Mouse (Mus musculus): ENCODE data around the gene Adora1. TPM values are rescaled to one million over a fixed set of nuclear protein-coding genes. Genes with fewer than 3 reads are reported as not detected.

Adora1 gene
- polyA plus RNA-seq, 2 experiments, result 1.4 to 2.0 TPM

DNA sequence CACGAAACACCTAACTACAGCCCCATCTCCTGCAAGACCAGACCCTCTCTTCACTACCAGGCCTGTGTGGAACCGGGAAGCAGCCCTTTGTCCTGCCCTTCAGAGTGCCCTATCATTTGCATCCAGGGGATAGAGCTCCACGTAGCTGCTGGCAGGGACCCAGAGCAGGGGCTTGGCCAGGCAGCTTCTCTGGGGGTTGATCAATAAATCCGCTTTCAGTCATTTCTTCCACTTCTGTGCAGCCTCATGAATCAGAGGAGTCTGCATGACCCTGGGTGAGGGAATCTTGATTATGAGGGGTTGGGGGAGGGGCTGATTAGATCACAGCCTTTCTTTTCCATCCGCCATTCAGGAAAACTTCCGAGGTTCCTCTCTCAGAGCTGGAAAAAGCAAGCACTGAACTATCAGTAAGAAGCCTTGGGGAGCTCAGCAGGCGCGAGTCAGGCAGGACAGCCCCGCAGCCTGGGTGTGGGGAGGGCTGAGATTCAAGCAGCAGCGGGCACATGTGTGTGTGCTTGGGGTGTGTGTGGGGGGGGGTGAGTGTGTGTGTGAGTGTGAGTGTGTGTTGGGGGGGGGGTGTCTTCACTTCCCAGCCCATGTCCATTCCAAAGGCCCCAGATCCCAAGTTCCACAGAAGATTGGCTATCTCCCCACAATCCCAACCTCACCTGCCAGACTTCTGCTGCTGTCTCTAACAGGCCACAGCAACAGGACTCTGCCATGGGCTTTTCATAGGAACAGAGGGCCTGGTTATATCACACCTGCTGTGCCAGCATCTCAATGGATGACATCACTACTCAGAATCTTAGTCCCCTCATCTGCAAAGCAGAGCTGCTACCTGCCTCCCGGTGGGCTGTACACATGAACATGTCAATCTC lies 19.2 kb downstream of the Adora1 start:
- no peaks in the 10 kb centered on the region for H3K27me3 ChIP-seq (ENCODE audit: control insufficient read depth, insufficient read depth, low read length)
- 27% methylated on average over 11 of the region's 11 CpGs for WGBS
- peaks cover 13% of the 10 kb centered on the region for H3K4me1 ChIP-seq (ENCODE audit: control insufficient read depth, insufficient read depth, low read length)
- H3K27ac ChIP-seq (replicated peaks; ENCODE audit: low read depth, low read length), result no peak overlapping the region
- peak overlapping the region; percentile 16; the same call in 1 of the 2 replicates for H3K9ac ChIP-seq (ENCODE audit: low read depth, low read length, severe bottlenecking)
- ATAC-seq (ENCODE audit: low FRiP score, low read depth) (no peak), DNase-seq (ENCODE audit: low spot score) (no peak)
- no peaks in the 10 kb centered on the region for H3K36me3 ChIP-seq (ENCODE audit: control insufficient read depth, insufficient read depth, low read length)
- H3K4me2 ChIP-seq (replicated peaks; ENCODE audit: low read depth, low read length, severe bottlenecking), result no peak overlapping the region
- no peak for TF ChIP-seq POLR2A (IDR thresholded peaks at IDR 0.05; ENCODE audit: borderline replicate concordance, extremely low read depth, insufficient read depth, insufficient read length)
- no peak overlapping the region for H3K4me3 ChIP-seq (replicated peaks; ENCODE audit: low read length)
- H3K9me3 ChIP-seq (ENCODE audit: control insufficient read depth, low read length), result no peaks in the 10 kb centered on the region

GRCm38 (mm10) chr1:134215059-134215458 lies 20.2 kb downstream of the Adora1 start:
- DNase-seq (ENCODE audit: low spot score), result no peak
- no peaks in the 10 kb centered on the region for H3K36me3 ChIP-seq (ENCODE audit: control insufficient read depth, insufficient read depth, low read length)
- H3K4me1 ChIP-seq (ENCODE audit: control insufficient read depth, insufficient read depth, low read length), result peaks cover 18% of the 10 kb centered on the region
- 60% methylated on average over 7 of the region's 7 CpGs for WGBS
- H3K4me2 ChIP-seq (replicated peaks; ENCODE audit: low read depth, low read length, severe bottlenecking), result no peak overlapping the region
- no peaks in the 10 kb centered on the region for H3K27me3 ChIP-seq (ENCODE audit: control insufficient read depth, insufficient read depth, low read length)
- H3K9me3 ChIP-seq (ENCODE audit: control insufficient read depth, low read length), result no peaks in the 10 kb centered on the region
- no peak for ATAC-seq (ENCODE audit: low FRiP score, low read depth)
- H3K4me3 ChIP-seq (replicated peaks; ENCODE audit: low read length), result no peak overlapping the region
- TF ChIP-seq POLR2A (IDR thresholded peaks at IDR 0.05; ENCODE audit: borderline replicate concordance, extremely low read depth, insufficient read depth, insufficient read length), result no peak
- no peak overlapping the region for H3K27ac ChIP-seq (replicated peaks; ENCODE audit: low read depth, low read length)
- H3K9ac ChIP-seq (ENCODE audit: low read depth, low read length, severe bottlenecking), result no peak overlapping the region

DNA sequence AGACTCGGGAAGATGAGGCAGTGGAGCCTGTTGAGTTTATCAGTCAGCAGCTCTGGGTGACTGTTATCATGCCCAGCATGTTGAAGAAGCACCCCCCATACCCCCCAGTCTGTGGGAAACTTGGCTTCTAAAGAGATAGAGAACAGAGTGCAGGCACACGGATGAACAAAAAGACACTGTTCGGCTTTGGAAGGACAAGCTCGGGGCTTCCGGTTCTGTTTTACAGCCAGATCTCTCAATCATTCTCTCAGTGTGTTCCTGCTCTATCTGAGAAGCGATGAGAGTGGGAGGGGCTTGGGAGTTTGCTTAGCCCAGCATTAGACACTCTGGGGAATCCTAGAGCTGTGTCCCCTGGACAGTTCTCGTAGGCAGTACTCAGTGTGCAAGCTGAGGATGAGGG lies 21.8 kb downstream of the Adora1 start:
- Histone ChIP-seq H3K4me3 (replicated peaks; ENCODE audit: low read length) (no peak overlapping the region), H3K9me3 (ENCODE audit: control insufficient read depth, low read length) (no peaks in the 10 kb centered on the region), H3K4me1 (ENCODE audit: control insufficient read depth, insufficient read depth, low read length) (peaks cover 18% of the 10 kb centered on the region), H3K36me3 (ENCODE audit: control insufficient read depth, insufficient read depth, low read length) (no peaks in the 10 kb centered on the region), H3K4me2 (replicated peaks; ENCODE audit: low read depth, low read length, severe bottlenecking) (no peak overlapping the region), H3K27ac (replicated peaks; ENCODE audit: low read depth, low read length) (no peak overlapping the region), H3K9ac (ENCODE audit: low read depth, low read length, severe bottlenecking) (no peak overlapping the region), H3K27me3 (ENCODE audit: control insufficient read depth, insufficient read depth, low read length) (no peaks in the 10 kb centered on the region)
- DNase-seq (ENCODE audit: low spot score), result no peak
- no peak for TF ChIP-seq POLR2A (IDR thresholded peaks at IDR 0.05; ENCODE audit: borderline replicate concordance, extremely low read depth, insufficient read depth, insufficient read length)
- 74% methylated on average over 7 of the region's 7 CpGs for WGBS
- ATAC-seq (ENCODE audit: low FRiP score, low read depth), result no peak

DNA sequence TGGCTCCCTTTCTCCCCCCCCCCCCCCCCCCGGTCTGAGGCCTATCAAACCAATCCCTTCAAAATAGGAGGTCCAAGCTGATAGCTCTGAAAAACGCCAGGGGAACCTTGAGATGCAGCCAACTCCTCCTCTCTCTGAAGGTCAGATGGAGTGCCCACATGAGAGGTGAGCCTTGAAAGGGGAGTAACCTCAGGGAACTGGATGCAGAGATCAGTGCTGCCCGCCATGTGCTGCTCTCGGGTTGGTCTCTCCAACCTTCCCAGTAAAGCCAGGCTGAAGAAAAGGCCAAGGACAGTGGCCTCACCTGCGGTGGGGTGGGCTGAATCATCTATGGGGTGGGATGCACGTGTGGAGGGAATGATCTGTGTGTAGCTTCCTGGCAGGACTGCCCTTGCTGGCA lies 22.9 kb downstream of the Adora1 start:
- TF ChIP-seq POLR2A (IDR thresholded peaks at IDR 0.05; ENCODE audit: borderline replicate concordance, extremely low read depth, insufficient read depth, insufficient read length), result no peak
- peaks cover 18% of the 10 kb centered on the region for H3K4me1 ChIP-seq (ENCODE audit: control insufficient read depth, insufficient read depth, low read length)
- no peak overlapping the region for H3K27ac ChIP-seq (replicated peaks; ENCODE audit: low read depth, low read length)
- no peak overlapping the region for H3K9ac ChIP-seq (ENCODE audit: low read depth, low read length, severe bottlenecking)
- no peaks in the 10 kb centered on the region for H3K9me3 ChIP-seq (ENCODE audit: control insufficient read depth, low read length)
- no peak overlapping the region for H3K4me2 ChIP-seq (replicated peaks; ENCODE audit: low read depth, low read length, severe bottlenecking)
- DNase-seq (ENCODE audit: low spot score) (no peak), ATAC-seq (ENCODE audit: low FRiP score, low read depth) (no peak)
- H3K4me3 ChIP-seq (replicated peaks; ENCODE audit: low read length), result no peak overlapping the region
- H3K36me3 ChIP-seq (ENCODE audit: control insufficient read depth, insufficient read depth, low read length), result no peaks in the 10 kb centered on the region
- 75% methylated on average over 6 of the region's 6 CpGs for WGBS
- no peaks in the 10 kb centered on the region for H3K27me3 ChIP-seq (ENCODE audit: control insufficient read depth, insufficient read depth, low read length)

GRCm38 (mm10) chr1:134211631-134212030 lies 23.6 kb downstream of the Adora1 start:
- TF ChIP-seq POLR2A (IDR thresholded peaks at IDR 0.05; ENCODE audit: borderline replicate concordance, extremely low read depth, insufficient read depth, insufficient read length), result no peak
- no peaks in the 10 kb centered on the region for H3K27me3 ChIP-seq (ENCODE audit: control insufficient read depth, insufficient read depth, low read length)
- no peak overlapping the region for H3K4me3 ChIP-seq (replicated peaks; ENCODE audit: low read length)
- ATAC-seq (ENCODE audit: low FRiP score, low read depth) (peak; percentile 48; the same call in 1 of the 2 replicates), DNase-seq (ENCODE audit: low spot score) (no peak)
- no peaks in the 10 kb centered on the region for H3K9me3 ChIP-seq (ENCODE audit: control insufficient read depth, low read length)
- peaks cover 18% of the 10 kb centered on the region for H3K4me1 ChIP-seq (ENCODE audit: control insufficient read depth, insufficient read depth, low read length)
- 13% methylated on average over 2 of the region's 2 CpGs for WGBS
- H3K27ac ChIP-seq (replicated peaks; ENCODE audit: low read depth, low read length), result no peak overlapping the region
- H3K9ac ChIP-seq (ENCODE audit: low read depth, low read length, severe bottlenecking), result no peak overlapping the region
- H3K36me3 ChIP-seq (ENCODE audit: control insufficient read depth, insufficient read depth, low read length), result no peaks in the 10 kb centered on the region
- no peak overlapping the region for H3K4me2 ChIP-seq (replicated peaks; ENCODE audit: low read depth, low read length, severe bottlenecking)

Measured in limb, embryonic 14.5 days (tissue).